Mouse (Mus musculus) intestine, embryonic 16.5 days (tissue): ENCODE data around the gene Carmil1. TPM values are rescaled to one million over a fixed set of nuclear protein-coding genes. Genes with fewer than 3 reads are reported as not detected.

Experiments used
- ATAC-seq: fragments of 200-750 bp; cut with Nextera tagmentation; 2 replicates; pipeline ENCODE4 v1.8.0; 2017; ENCODE audit warnings: moderate TSS enrichment, moderate library complexity
- H3K27ac ChIP-seq: fragments of 300-500 bp; sonication (generic); 2 replicates; pipeline ENCODE4 v1.5.1; 2014; ENCODE audit warnings: mild to moderate bottlenecking, low read length
- H3K27me3 ChIP-seq: fragments of 300-500 bp; sonication (generic); replicated peaks from 2 replicates; pipeline ENCODE4 v1.6.1; 2014; ENCODE audit warnings: low read length, control low read depth, mixed read lengths; ENCODE audit not compliant: control insufficient read depth, insufficient read depth
- H3K36me3 ChIP-seq: fragments of 300-500 bp; sonication (generic); 2 replicates; pipeline ENCODE4 v1.6.1; 2014; ENCODE audit warnings: low read length, control low read depth; ENCODE audit not compliant: control insufficient read depth, insufficient read depth
- H3K4me1 ChIP-seq: fragments of 300-500 bp; sonication (generic); 2 replicates; pipeline ENCODE4 v1.6.1; 2014; ENCODE audit warnings: low read length, control low read depth, mixed read lengths; ENCODE audit not compliant: control insufficient read depth, insufficient read depth
- H3K4me2 ChIP-seq: fragments of 300-500 bp; sonication (generic); 2 replicates; pipeline ENCODE4 v1.6.1; 2014; ENCODE audit warnings: low read depth, low read length, control low read depth
- H3K4me3 ChIP-seq: fragments of 300-500 bp; sonication (generic); 2 replicates; pipeline ENCODE4 v1.5.1; 2014; ENCODE audit warnings: mild to moderate bottlenecking, low read length
- H3K9ac ChIP-seq: fragments of 300-500 bp; sonication (generic); 2 replicates; pipeline ENCODE4 v1.6.1; 2014; ENCODE audit warnings: low read depth, low read length
- H3K9me3 ChIP-seq: fragments of 300-500 bp; sonication (generic); 2 replicates; pipeline ENCODE4 v1.6.1; 2016; ENCODE audit warnings: low read length, control low read depth; ENCODE audit not compliant: control insufficient read depth
- WGBS: fragments of 180-500 bp; shearing (Covaris S2); extraction: QIAGEN DNeasy Blood & Tissue Kit; methylation state at CpG from one replicate; pipeline ENCODE4 v1.1.7; 2014; 5-methylcytosine and 5-hydroxymethylcytosine counted together
- polyA plus RNA-seq: library from polyadenylated mRNA; unstranded; fragments of >200 nt; fragmentation: Nextera tagmentation; extraction: Ambion mirVana; gene quantifications from 2 replicates; pipeline ENCODE4 v1.2.1, GENCODE M21; 2015

The Carmil1 gene
- polyA plus RNA-seq, 1 experiment from 2014 or later: 33.1 TPM

DNA sequence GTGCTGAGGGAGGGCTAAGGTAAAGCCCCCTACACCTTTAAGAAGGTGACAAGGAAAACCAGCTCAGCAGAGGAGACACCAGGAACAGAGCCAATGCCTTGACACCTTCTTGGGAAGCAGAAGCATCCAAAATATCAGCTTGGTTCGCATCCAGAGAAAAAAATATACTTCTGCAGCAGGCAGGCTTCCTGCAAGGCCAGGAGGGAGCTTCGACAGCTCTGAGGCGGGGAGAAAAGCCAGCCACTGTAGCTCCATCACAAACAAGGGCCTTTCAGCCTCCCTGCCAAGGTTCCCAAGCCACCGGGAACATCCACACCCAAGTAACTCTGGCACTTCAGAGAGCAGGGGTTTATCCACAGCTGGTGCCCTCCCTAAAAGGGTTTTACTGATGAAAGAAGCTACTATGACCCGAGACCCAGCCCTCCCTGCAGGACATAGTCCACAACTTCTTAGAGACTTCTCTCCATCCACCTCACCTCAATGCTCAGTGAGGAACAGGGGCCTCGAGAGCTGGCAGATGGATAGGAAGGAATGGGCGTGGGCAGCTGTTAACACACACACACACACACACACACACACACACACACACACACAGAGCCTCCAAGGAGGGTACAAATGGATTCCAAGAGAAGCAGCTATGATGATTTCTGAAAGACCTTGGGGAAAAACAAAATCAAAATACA is 80.6 kb downstream of the Carmil1 start:
- peak; percentile 13; the same call in 1 of the 2 replicates for ATAC-seq
- Histone ChIP-seq H3K36me3 (no peaks in the 10 kb centered on the region), H3K27ac (no peak overlapping the region), H3K4me1 (peaks cover 12% of the 10 kb centered on the region), H3K9ac (no peak overlapping the region), H3K9me3 (no peaks in the 10 kb centered on the region), H3K4me2 (no peak overlapping the region), H3K4me3 (no peak overlapping the region), H3K27me3 (no peaks in the 10 kb centered on the region)
- 41% methylated on average over 7 of the region's 7 CpGs for WGBS

DNA sequence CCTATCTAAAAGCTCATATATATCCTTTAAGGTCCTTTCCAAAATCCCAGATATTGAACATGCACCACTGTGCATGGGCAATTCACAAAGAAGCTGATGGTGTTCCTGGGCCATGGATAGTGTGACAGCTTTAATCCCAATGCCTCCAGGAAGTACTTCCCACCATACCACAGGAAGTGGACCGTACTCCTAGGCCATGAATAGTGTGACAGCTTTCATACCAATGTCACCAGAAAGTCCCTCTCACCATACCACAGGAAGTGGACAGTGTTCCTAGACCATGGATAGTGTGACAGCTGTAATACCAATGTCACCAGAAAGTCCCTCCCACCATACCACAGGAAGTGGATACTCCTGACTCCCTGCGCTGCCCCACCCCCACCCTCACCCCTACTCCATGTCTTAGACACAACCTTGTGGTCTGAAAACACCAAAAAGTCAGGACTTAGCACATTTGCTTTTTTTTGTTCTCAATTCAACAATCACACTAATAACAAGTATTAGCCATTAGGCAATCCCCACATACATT is 82.1 kb downstream of the Carmil1 start:
- Histone ChIP-seq H3K4me1 (peaks cover 14% of the 10 kb centered on the region), H3K9me3 (no peaks in the 10 kb centered on the region), H3K27ac (no peak overlapping the region), H3K9ac (no peak overlapping the region), H3K27me3 (no peaks in the 10 kb centered on the region), H3K36me3 (no peaks in the 10 kb centered on the region), H3K4me3 (no peak overlapping the region), H3K4me2 (no peak overlapping the region)
- no peak for ATAC-seq
- 85% methylated on average over 2 of the region's 2 CpGs for WGBS

DNA sequence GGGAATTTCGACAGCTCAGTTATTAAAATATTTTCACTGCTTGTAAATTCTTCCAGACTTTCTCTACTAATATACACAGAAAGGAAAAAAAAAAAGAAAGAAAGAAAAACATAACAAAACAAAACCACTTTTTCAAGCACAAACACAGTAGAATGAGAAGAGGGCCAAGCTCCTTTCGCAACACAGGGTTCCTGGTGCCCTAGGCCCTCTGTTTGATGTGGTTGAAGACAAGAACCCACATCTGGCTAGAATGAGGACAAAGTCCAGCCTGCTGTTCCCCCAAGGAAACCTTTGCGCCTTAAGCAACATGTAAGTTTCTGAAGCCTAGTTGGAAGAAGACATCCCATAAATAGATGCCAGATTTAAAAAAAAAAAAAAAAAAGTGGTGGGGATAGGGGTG is 85.2 kb downstream of the Carmil1 start:
- ATAC-seq: peak; percentile 48; the same call in 1 of the 2 replicates
- Histone ChIP-seq H3K9me3 (no peaks in the 10 kb centered on the region), H3K4me1 (peaks cover 12% of the 10 kb centered on the region), H3K27ac (no peak overlapping the region), H3K4me3 (no peak overlapping the region), H3K9ac (no peak overlapping the region), H3K27me3 (no peaks in the 10 kb centered on the region), H3K4me2 (no peak overlapping the region), H3K36me3 (no peaks in the 10 kb centered on the region)
- 74% methylated on average over 3 of the region's 3 CpGs for WGBS

DNA sequence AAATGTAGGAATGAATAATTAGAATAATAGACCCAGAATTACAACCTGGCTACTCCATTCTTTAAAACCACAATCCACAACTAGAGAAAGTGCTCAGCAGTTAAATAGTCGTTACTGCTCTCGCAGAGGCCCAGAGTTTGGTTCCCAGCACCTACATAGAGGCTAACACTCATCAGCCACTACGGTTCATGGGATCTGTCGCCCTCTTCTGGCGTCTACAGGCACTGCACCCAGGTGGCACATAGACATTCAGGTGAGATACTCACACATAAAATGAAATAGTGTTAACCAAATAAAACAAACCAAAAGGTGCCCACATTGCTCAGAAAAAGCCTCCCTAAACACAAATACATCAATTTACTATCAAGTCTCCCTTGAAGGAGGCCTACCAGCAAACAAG is 86.6 kb downstream of the Carmil1 start:
- peaks cover 9% of the 10 kb centered on the region for H3K4me1 ChIP-seq
- no peak overlapping the region for H3K9ac ChIP-seq
- no peaks in the 10 kb centered on the region for H3K36me3 ChIP-seq
- no peak overlapping the region for H3K27ac ChIP-seq
- no peak overlapping the region for H3K4me2 ChIP-seq
- no peak overlapping the region for H3K4me3 ChIP-seq
- ATAC-seq: no peak
- WGBS: 84% methylated on average over 5 of the region's 5 CpGs
- H3K27me3 ChIP-seq: no peaks in the 10 kb centered on the region
- H3K9me3 ChIP-seq: no peaks in the 10 kb centered on the region

DNA sequence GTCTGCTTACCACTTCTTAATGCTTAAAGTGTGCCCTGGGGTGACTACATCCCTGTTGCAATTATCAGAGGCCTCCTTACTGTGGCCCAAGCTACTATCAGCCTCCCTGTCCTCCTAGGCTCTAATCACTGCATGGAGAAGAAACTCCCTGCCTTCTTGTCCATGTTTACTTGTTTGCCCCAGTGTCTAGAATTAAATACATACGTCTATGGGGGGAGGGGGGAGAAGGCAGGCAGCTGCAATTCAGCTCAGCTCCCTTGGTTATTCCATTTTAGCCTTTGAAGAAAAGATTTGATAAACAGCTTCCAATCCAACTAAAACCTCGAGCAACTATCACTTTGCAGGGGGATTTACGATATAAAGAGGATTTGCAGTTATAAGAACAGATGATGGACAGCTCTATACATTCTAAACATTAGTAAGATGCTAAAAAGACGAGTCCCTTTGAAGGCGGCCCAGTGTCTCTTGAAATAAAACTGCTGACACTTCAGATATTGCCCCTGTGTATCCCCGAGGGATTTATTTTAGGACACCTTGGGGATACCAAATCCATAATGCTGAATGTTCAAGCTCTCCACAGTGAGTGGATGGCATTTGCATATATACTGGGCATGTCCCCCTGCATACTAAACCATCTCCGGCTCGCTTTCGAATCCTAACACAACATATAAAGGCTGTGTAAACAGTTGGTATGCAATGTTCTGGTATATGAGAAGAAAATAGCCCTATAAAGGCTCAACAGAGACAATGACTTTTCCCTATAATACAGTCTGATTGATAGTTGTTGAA is 89.5 kb downstream of the Carmil1 start:
- Histone ChIP-seq H3K27me3 (no peaks in the 10 kb centered on the region), H3K4me1 (peaks cover 6% of the 10 kb centered on the region), H3K36me3 (no peaks in the 10 kb centered on the region), H3K4me3 (no peak overlapping the region), H3K4me2 (no peak overlapping the region), H3K9me3 (no peaks in the 10 kb centered on the region), H3K9ac (no peak overlapping the region), H3K27ac (no peak overlapping the region)
- 76% methylated on average over 9 of the region's 9 CpGs for WGBS
- no peak for ATAC-seq

DNA sequence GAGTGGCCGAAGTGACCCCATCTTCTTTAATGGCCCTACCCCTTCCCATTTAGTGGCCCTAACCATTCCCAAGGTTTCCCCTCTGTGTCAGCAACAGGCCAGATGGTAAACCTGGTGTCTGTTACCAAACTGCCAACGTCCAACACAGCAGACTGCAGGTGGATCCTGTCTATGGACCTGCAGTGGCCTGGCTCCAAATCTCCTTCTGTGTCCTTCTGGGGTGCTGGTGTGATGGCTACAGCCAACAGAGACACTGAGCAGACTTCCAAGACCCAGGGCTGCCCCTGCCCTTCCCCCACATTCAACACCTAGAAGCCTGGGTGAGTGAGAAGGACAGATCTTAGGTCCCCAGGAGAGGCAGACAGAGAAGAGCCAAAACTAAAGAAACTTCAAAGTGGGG is 93.6 kb downstream of the Carmil1 start:
- no peak overlapping the region for H3K27ac ChIP-seq
- H3K4me2 ChIP-seq: no peak overlapping the region
- H3K27me3 ChIP-seq: no peaks in the 10 kb centered on the region
- 47% methylated on average over 2 of the region's 2 CpGs for WGBS
- no peak overlapping the region for H3K9ac ChIP-seq
- no peaks in the 10 kb centered on the region for H3K9me3 ChIP-seq
- no peak for ATAC-seq
- H3K4me1 ChIP-seq: peaks cover 5% of the 10 kb centered on the region; the same call in 1 of the 2 replicates
- no peak overlapping the region for H3K4me3 ChIP-seq
- no peaks in the 10 kb centered on the region for H3K36me3 ChIP-seq

DNA sequence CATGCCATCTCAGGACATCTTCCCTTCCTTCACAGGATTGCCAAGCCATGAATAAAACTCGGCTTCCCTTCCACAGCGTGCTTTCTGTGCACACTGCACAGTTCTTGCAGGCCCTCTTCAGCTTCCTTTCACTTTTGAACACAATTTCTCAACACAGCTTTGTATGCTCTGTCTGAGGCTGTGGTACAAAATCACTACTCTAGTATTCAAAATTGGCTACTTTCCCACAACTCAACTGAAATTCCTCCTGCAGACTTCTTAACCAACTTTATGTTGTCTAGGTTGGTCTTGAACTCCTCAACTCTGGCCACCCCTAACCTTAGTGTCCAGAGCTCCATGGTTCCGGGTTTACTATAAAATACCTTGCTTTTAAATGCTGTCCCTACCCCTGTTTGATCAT is 95.0 kb downstream of the Carmil1 start:
- no peak overlapping the region for H3K9ac ChIP-seq
- no peak for ATAC-seq
- no peak overlapping the region for H3K4me3 ChIP-seq
- H3K36me3 ChIP-seq: no peaks in the 10 kb centered on the region
- no peaks in the 10 kb centered on the region for H3K9me3 ChIP-seq
- H3K27ac ChIP-seq: no peak overlapping the region
- no peaks in the 10 kb centered on the region for H3K27me3 ChIP-seq
- 92% methylated on average over 3 of the region's 3 CpGs for WGBS
- H3K4me1 ChIP-seq: peaks cover 5% of the 10 kb centered on the region; the same call in 1 of the 2 replicates
- no peak overlapping the region for H3K4me2 ChIP-seq

DNA sequence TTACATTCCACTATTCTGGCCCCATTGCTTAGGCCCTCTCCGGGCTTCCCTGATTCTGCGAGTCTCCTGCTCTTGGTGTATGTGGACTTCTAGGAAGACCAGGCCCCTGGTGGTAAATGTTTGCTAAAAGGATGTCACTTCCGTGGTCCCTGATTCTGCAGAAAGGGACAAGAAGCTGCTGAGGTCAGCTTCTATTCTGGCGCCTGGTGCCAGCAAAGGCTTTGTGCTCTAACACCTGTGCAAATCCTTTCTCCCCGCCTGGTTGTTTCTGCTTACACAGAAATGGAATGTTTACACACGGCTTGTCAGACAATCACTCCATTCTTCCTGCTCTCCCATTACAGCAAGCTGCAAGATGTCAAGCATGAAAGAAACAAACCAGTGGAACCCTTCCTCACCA is 97.7 kb downstream of the Carmil1 start:
- H3K4me1 ChIP-seq: peaks cover 5% of the 10 kb centered on the region; the same call in 1 of the 2 replicates
- no peaks in the 10 kb centered on the region for H3K36me3 ChIP-seq
- no peaks in the 10 kb centered on the region for H3K27me3 ChIP-seq
- 0 out of 2 replicates have a peak overlapping the region, but pooled peaks have one; percentile 13 for H3K27ac ChIP-seq
- no peak overlapping the region for H3K9ac ChIP-seq
- no peaks in the 10 kb centered on the region for H3K9me3 ChIP-seq
- WGBS: 30% methylated on average over 6 of the region's 6 CpGs
- peak; percentile 66 for ATAC-seq
- no peak overlapping the region for H3K4me2 ChIP-seq
- H3K4me3 ChIP-seq: no peak overlapping the region

DNA sequence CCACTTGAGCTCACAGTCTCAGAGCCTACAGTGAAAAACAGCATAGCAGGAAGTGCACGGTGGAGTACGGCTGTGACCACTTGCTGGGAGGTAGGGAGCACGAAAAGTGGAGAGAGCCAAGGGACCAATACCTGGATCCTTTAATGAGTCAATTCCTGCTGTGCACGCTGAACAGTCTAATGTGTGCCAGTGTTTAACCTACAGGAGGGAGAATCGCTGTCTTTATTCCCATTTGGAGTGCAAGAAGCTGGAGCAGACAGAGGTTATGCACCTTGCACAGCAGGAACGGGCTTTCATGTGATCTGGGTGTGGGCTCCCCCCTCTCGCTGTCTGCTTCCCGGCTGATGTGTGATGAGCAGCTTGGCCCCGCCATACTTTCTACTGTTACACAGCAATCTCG is 101.1 kb downstream of the Carmil1 start:
- Histone ChIP-seq H3K4me2 (no peak overlapping the region), H3K27me3 (no peaks in the 10 kb centered on the region), H3K27ac (no peak overlapping the region), H3K9ac (no peak overlapping the region), H3K9me3 (no peaks in the 10 kb centered on the region), H3K4me3 (no peak overlapping the region), H3K4me1 (peaks cover 5% of the 10 kb centered on the region; the same call in 1 of the 2 replicates), H3K36me3 (no peaks in the 10 kb centered on the region)
- no peak for ATAC-seq
- WGBS: 87% methylated on average over 10 of the region's 10 CpGs
